Mouse (Mus musculus) right cerebral cortex, postnatal 14 days (tissue): ENCODE measurements at regions not wholly inside any gene's neighbourhood (a gene's known extent, or its start where the extent isn't known, plus 50 kb on each side); places are given as distances from the start of the nearest gene placed in this dataset.

Experiments used
- DNase-seq: peaks from one replicate; pipeline ENCODE4 v3.0.0; 2022

DNA sequence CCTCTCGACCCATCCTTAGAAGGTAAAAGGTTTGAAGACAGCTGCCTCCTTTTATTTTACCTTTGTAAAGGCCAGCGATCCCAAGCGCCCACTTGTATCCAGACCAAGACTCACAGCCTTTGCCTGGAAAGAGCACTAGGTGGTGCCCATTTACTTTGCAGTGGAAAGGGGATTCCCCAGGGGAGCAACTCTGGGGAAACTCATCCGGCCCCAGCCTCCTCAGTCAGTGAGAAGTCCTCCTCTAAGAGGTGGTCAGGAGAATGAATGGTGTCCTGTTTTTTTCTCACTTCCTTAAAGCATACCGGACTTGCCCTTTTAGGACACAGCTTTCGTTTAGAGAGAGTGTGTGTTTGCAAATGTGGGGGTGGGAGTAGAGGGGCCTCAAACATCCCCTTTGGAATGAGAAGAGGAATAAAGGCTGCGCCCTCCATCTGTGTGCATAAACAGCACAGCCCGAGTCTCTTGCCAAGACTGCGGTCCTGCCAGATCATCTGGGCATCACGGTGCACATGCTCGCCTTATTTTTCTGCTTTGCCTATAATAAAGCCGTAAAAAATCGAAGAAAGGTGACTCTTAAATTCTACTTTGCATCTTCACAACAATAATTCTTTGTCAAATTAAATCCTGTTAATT is 57.5 kb upstream of the Etaa1 start:
- peak; percentile 6 for DNase-seq

- DNase-seq, result no peak
These were observed 54.5 kb upstream of the Etaa1 start for GRCm38 (mm10) chr11:18008140-18008539.
